ENCODE assay signal across 8 mouse cellular contexts in genomic region chr11:93987625-93988327, GRCm38 (mm10). TPM values are rescaled to one million over a fixed set of nuclear protein-coding genes. Genes with fewer than 3 reads are reported as not detected.
DNase-seq lines count a peak whose midpoint lies in the region; ATAC-seq and TF ChIP-seq lines count a peak whose summit lies in the region.

No protein-coding gene starts in this region.

- TF ChIP-seq POLR2A in heart, adult 2 months (IDR thresholded peaks at IDR 0.05; ENCODE audit: insufficient read depth, low read depth, low read length), result peak; percentile 49; the same call in 1 of the 2 replicates

- no peaks in the 10 kb centered on the region for H3K27me3 ChIP-seq in lung, embryonic 14.5 days (ENCODE audit: insufficient read depth, low read length)
- no peaks in the 10 kb centered on the region for H3K27me3 ChIP-seq in heart, adult 2 months (ENCODE audit: control insufficient read depth, insufficient read depth, low read length)
- no peaks in the 10 kb centered on the region for H3K27me3 ChIP-seq in stomach, embryonic 16.5 days (ENCODE audit: control insufficient read depth, insufficient read depth, low read length)
- H3K27me3 ChIP-seq in midbrain, embryonic 14.5 days (ENCODE audit: control insufficient read depth, insufficient read depth, low read length), result no peaks in the 10 kb centered on the region

- DNase-seq in lung, embryonic 14.5 days, result no peak
- DNase-seq in lung, postnatal 4 days, result no peak
- DNase-seq in heart, adult 2 months, result peak; percentile 53 to 68
- DNase-seq in kidney, postnatal 14 days, result peak; percentile 46
- no peak for DNase-seq in right cerebral cortex, adult 18-20 months
- no peak for DNase-seq in testis, postnatal 14 days (ENCODE audit: low spot score)
- DNase-seq in midbrain, embryonic 14.5 days, result no peak

- peak overlapping the region; percentile 48 for H3K27ac ChIP-seq in lung, embryonic 14.5 days (ENCODE audit: low read depth)
- peak overlapping the region; percentile 91 for H3K27ac ChIP-seq in heart, adult 2 months
- peak overlapping the region; percentile 91 for H3K27ac ChIP-seq in stomach, embryonic 16.5 days (ENCODE audit: low read length)
- no peak overlapping the region for H3K27ac ChIP-seq in midbrain, embryonic 14.5 days (replicated peaks; ENCODE audit: low read depth, low read length)

- peak; percentile 58; the same call in 1 of the 2 replicates for TF ChIP-seq EP300 in heart, adult 2 months (IDR thresholded peaks at IDR 0.05; ENCODE audit: insufficient read depth, low read depth, low read length)

- no peaks in the 10 kb centered on the region for H3K9me3 ChIP-seq in lung, embryonic 14.5 days (ENCODE audit: low read depth, low read length)
- no peaks in the 10 kb centered on the region for H3K9me3 ChIP-seq in stomach, embryonic 16.5 days (replicated peaks; ENCODE audit: control insufficient read depth, low read length)
- no peaks in the 10 kb centered on the region for H3K9me3 ChIP-seq in midbrain, embryonic 14.5 days (ENCODE audit: control insufficient read depth, low read length)

- no peak for ATAC-seq in lung, embryonic 14.5 days (ENCODE audit: insufficient read depth)
- ATAC-seq in stomach, embryonic 16.5 days (ENCODE audit: insufficient read depth, low FRiP score), result peak; percentile 53; the same call in 1 of the 2 replicates
- no peak for ATAC-seq in midbrain, embryonic 14.5 days (ENCODE audit: low FRiP score, low TSS enrichment)

- H3K9ac ChIP-seq in lung, embryonic 14.5 days, result no peak overlapping the region
- H3K9ac ChIP-seq in heart, adult 2 months (ENCODE audit: low read depth, low read length), result peak overlapping the region; percentile 52; the same call in 1 of the 2 replicates
- H3K9ac ChIP-seq in stomach, embryonic 16.5 days (ENCODE audit: low read length), result no peak overlapping the region
- H3K9ac ChIP-seq in midbrain, embryonic 14.5 days (replicated peaks; ENCODE audit: low read length), result no peak overlapping the region

- no peak overlapping the region for H3K4me2 ChIP-seq in lung, embryonic 14.5 days
- H3K4me2 ChIP-seq in stomach, embryonic 16.5 days (ENCODE audit: low read depth, low read length), result peak overlapping the region; percentile 16; the same call in 1 of the 2 replicates
- no peak overlapping the region for H3K4me2 ChIP-seq in midbrain, embryonic 14.5 days (ENCODE audit: low read length)

- intact Hi-C loops in heart, adult 2 months (cut with DNase I), result no loop called here

- no peaks in the 10 kb centered on the region; the same call in none of the 2 replicates for H3K4me1 ChIP-seq in lung, embryonic 14.5 days (ENCODE audit: insufficient read depth)
- H3K4me1 ChIP-seq in heart, adult 2 months (ENCODE audit: control insufficient read depth, insufficient read depth, low read length), result peaks cover 16% of the 10 kb centered on the region
- H3K4me1 ChIP-seq in stomach, embryonic 16.5 days (ENCODE audit: control insufficient read depth, insufficient read depth, low read length), result no peaks in the 10 kb centered on the region
- no peaks in the 10 kb centered on the region for H3K4me1 ChIP-seq in midbrain, embryonic 14.5 days (ENCODE audit: control insufficient read depth, insufficient read depth, low read length)

- no peaks in the 10 kb centered on the region for H3K36me3 ChIP-seq in lung, embryonic 14.5 days (ENCODE audit: insufficient read depth)
- peaks cover 4% of the 10 kb centered on the region for H3K36me3 ChIP-seq in heart, adult 2 months (ENCODE audit: control insufficient read depth, insufficient read depth, low read length)
- H3K36me3 ChIP-seq in stomach, embryonic 16.5 days (ENCODE audit: control insufficient read depth, insufficient read depth, low read length), result no peaks in the 10 kb centered on the region
- no peaks in the 10 kb centered on the region for H3K36me3 ChIP-seq in midbrain, embryonic 14.5 days (ENCODE audit: control insufficient read depth, insufficient read depth, low read length)

- TF ChIP-seq CTCF in lung, embryonic 14.5 days (IDR thresholded peaks at IDR 0.05; ENCODE audit: low read depth), result no peak
- no peak for TF ChIP-seq CTCF in heart, adult 2 months (IDR thresholded peaks at IDR 0.05)

- H3K4me3 ChIP-seq in lung, embryonic 14.5 days (ENCODE audit: low read depth, low read length), result no peak overlapping the region
- H3K4me3 ChIP-seq in heart, adult 2 months, result peak overlapping the region; percentile 12; the same call in 1 of the 2 replicates
- H3K4me3 ChIP-seq in stomach, embryonic 16.5 days (replicated peaks; ENCODE audit: low read length), result no peak overlapping the region
- no peak overlapping the region for H3K4me3 ChIP-seq in midbrain, embryonic 14.5 days (replicated peaks; ENCODE audit: low read depth, low read length)

- H3K79me2 ChIP-seq in heart, adult 2 months (replicated peaks; ENCODE audit: control insufficient read depth, insufficient read depth, low read length), result no peaks in the 10 kb centered on the region

- 53% methylated on average over 8 of the region's 8 CpGs for WGBS in lung, embryonic 14.5 days
- 12% methylated on average over 8 of the region's 8 CpGs for WGBS in heart, adult 2 months
- 50% methylated on average over 8 of the region's 8 CpGs for WGBS in stomach, embryonic 16.5 days
- WGBS in midbrain, embryonic 14.5 days, result 76% methylated on average over 8 of the region's 8 CpGs

RNA-seq across cellular contexts. Expression of gene Spag9, which starts 8.1 kb away (rescaled TPM):
- 55.8 and 57.1 TPM in 2 replicates for polyA plus RNA-seq in lung, embryonic 14.5 days (2014; fragmentation: Nextera tagmentation; extraction: Ambion mirVana)
- total RNA-seq in heart, adult 2 months (2021), result 100 to 1,000 TPM; 131 to 155 TPM
- polyA plus RNA-seq in heart, adult 2 months (2012; rRNA removed), result 23.9 and 40.7 TPM in 2 replicates
- polyA plus RNA-seq in stomach, embryonic 16.5 days (2015; fragmentation: Nextera tagmentation; extraction: Ambion mirVana), result 26.1 and 31.0 TPM in 2 replicates
- polyA plus RNA-seq in midbrain, embryonic 14.5 days (2014; fragmentation: Nextera tagmentation; extraction: Ambion mirVana), result 112 and 140 TPM in 2 replicates

RNA-seq across cellular contexts. Expression of gene Nme1, which starts 19.5 kb away (rescaled TPM):
- polyA plus RNA-seq in lung, embryonic 14.5 days (2014; fragmentation: Nextera tagmentation; extraction: Ambion mirVana), result 168 and 197 TPM in 2 replicates
- total RNA-seq in heart, adult 2 months (2021), result 10 to 100 TPM; 13.9 to 19.7 TPM
- 32.4 and 35.2 TPM in 2 replicates for polyA plus RNA-seq in heart, adult 2 months (2012; rRNA removed)
- polyA plus RNA-seq in stomach, embryonic 16.5 days (2015; fragmentation: Nextera tagmentation; extraction: Ambion mirVana), result 136 and 162 TPM in 2 replicates
- 439 and 597 TPM in 2 replicates for polyA plus RNA-seq in midbrain, embryonic 14.5 days (2014; fragmentation: Nextera tagmentation; extraction: Ambion mirVana)

RNA-seq across cellular contexts. Expression of gene Gm20390, which starts 19.7 kb away (rescaled TPM):
- polyA plus RNA-seq in lung, embryonic 14.5 days (2014; fragmentation: Nextera tagmentation; extraction: Ambion mirVana), result 397 and 438 TPM in 2 replicates
- total RNA-seq in heart, adult 2 months (2021), result 10 to 100 TPM in 1 of 2 experiments, 1 to 10 TPM in 1; 7.4 to 11.4 TPM
- 10.5 and 11.1 TPM in 2 replicates for polyA plus RNA-seq in heart, adult 2 months (2012; rRNA removed)
- polyA plus RNA-seq in stomach, embryonic 16.5 days (2015; fragmentation: Nextera tagmentation; extraction: Ambion mirVana), result 296 and 325 TPM in 2 replicates
- polyA plus RNA-seq in midbrain, embryonic 14.5 days (2014; fragmentation: Nextera tagmentation; extraction: Ambion mirVana), result 269 and 321 TPM in 2 replicates

RNA-seq across cellular contexts. Expression of gene Nme2, which starts 31.7 kb away (rescaled TPM):
- 272 and 286 TPM in 2 replicates for polyA plus RNA-seq in lung, embryonic 14.5 days (2014; fragmentation: Nextera tagmentation; extraction: Ambion mirVana)
- 1,000 to 10,000 TPM in 1 of 2 experiments, 100 to 1,000 TPM in 1; 935 to 1,129 TPM for total RNA-seq in heart, adult 2 months (2021)
- 469 and 474 TPM in 2 replicates for polyA plus RNA-seq in heart, adult 2 months (2012; rRNA removed)
- polyA plus RNA-seq in stomach, embryonic 16.5 days (2015; fragmentation: Nextera tagmentation; extraction: Ambion mirVana), result 287 and 314 TPM in 2 replicates
- 75.8 and 79.0 TPM in 2 replicates for polyA plus RNA-seq in midbrain, embryonic 14.5 days (2014; fragmentation: Nextera tagmentation; extraction: Ambion mirVana)

Comparison
In these comparisons a context has a peak if more than half of its experiments do, and no peak if none do; other contexts are left out.
1. DNase-seq: peak in heart, adult 2 months (2 of 2) and kidney, postnatal 14 days (single experiment); none in lung, embryonic 14.5 days (single experiment), lung, postnatal 4 days (0 of 2), right cerebral cortex, adult 18-20 months (single experiment), testis, postnatal 14 days (single experiment) and midbrain, embryonic 14.5 days (single experiment).
2. RNA of gene Gm20390, which starts 19.7 kb away (polyA plus RNA-seq): 397 to 438 TPM in lung, embryonic 14.5 days, 296 to 325 TPM in stomach, embryonic 16.5 days and 269 to 321 TPM in midbrain, embryonic 14.5 days; 10.5 to 11.1 TPM in heart, adult 2 months; every median in the first group is over 10 times any median in the second.